Mouse (Mus musculus): ENCODE results near the gene Wdr83. TPM values are rescaled to one million over a fixed set of nuclear protein-coding genes. Genes with fewer than 3 reads are reported as not detected.
A peak's percentile ranks its signal among the peaks of the same experiment; 100 is the strongest.
"Not testable (repeated sequence)": the region's sequence is repeated elsewhere in the genome, so short reads cannot be mapped to it uniquely, and the experiment has no call there.

Gene Wdr83
- polyA plus RNA-seq, 1 experiment, result 56.3 TPM

DNA sequence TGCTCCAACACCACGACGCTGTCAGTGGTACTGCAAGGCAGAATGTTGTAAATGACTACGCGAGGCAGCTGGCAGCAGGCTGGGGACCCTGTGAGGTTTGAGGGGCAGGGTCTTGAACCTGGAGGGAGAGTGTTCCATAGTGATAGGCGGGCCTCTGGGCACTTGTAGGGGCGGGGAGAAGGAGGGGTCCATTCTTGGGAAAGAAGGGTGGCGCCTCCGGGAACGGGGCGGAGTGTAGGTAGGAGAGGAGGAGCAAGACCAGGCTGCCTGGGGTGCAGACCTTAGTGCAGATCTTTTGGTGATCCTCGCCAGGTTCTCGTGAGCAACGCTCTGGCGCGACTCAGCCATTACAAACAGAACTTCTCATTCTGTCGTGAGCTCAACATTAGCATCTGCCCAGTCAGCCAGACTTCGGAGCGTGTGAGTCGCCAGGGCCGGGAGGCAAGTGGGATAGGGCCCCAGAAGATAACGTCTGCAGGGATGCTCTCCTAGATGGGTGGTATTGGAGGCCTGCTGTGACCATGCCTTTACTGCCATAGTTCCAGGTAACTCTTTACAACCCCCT is 10.5 kb upstream of the Wdr83 start:
- TF ChIP-seq CTCF (IDR thresholded peaks at IDR 0.05; ENCODE audit: borderline replicate concordance, control insufficient read depth, extremely low read depth, insufficient read depth, low read length, poor library complexity) (no peak), POLR2A (IDR thresholded peaks at IDR 0.05; ENCODE audit: control insufficient read depth, extremely low read depth, insufficient read depth, low read length, poor library complexity) (no peak)
- Histone ChIP-seq H3K4me3 (ENCODE audit: control insufficient read depth, insufficient read depth, low read length) (no peak overlapping the region), H3K27ac (ENCODE audit: control insufficient read depth, insufficient read depth, low read length) (no peak overlapping the region), H3K36me3 (ENCODE audit: control insufficient read depth, insufficient read depth, low read length) (peaks cover 62% of the 10 kb centered on the region), H3K27me3 (ENCODE audit: control insufficient read depth, insufficient read depth, low read length) (no peaks in the 10 kb centered on the region), H3K4me1 (replicated peaks; ENCODE audit: control insufficient read depth, insufficient read depth, low read length) (no peaks in the 10 kb centered on the region)
- 95% methylated on average over 21 of the region's 21 CpGs for WGBS
- DNase-seq, result no peak

- Histone ChIP-seq H3K4me3 (ENCODE audit: control insufficient read depth, insufficient read depth, low read length) (no peak overlapping the region), H3K4me1 (replicated peaks; ENCODE audit: control insufficient read depth, insufficient read depth, low read length) (no peaks in the 10 kb centered on the region), H3K27me3 (ENCODE audit: control insufficient read depth, insufficient read depth, low read length) (no peaks in the 10 kb centered on the region), H3K27ac (ENCODE audit: control insufficient read depth, insufficient read depth, low read length) (no peak overlapping the region), H3K36me3 (ENCODE audit: control insufficient read depth, insufficient read depth, low read length) (peaks cover 57% of the 10 kb centered on the region)
- TF ChIP-seq CTCF (IDR thresholded peaks at IDR 0.05; ENCODE audit: borderline replicate concordance, control insufficient read depth, extremely low read depth, insufficient read depth, low read length, poor library complexity) (no peak), POLR2A (IDR thresholded peaks at IDR 0.05; ENCODE audit: control insufficient read depth, extremely low read depth, insufficient read depth, low read length, poor library complexity) (no peak)
- DNase-seq, result no peak
- 95% methylated on average over 11 of the region's 11 CpGs for WGBS
Measured at GRCm38 (mm10) chr8:85090856-85091255, 9.8 kb upstream of the Wdr83 start.

DNA sequence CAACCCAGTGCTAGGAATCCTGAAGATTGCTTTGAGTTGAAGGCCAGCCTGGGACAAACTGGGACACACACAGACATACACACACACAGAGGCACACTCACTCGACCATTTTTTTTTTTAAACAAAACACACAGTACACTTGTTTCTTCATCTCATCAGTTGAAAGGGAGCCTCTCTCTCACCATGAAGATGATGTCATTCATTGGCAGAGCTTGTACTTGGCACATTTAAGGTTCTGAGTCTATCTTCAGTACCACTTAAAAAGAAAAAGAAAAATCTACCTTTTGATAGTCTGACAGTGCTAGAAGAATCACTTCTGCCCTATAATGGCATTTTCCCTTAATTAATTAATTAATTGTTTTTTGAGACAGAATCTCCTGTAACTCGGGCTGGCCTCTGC is 7.7 kb upstream of the Wdr83 start:
- TF ChIP-seq POLR2A (IDR thresholded peaks at IDR 0.05; ENCODE audit: control insufficient read depth, extremely low read depth, insufficient read depth, low read length, poor library complexity) (no peak), CTCF (IDR thresholded peaks at IDR 0.05; ENCODE audit: borderline replicate concordance, control insufficient read depth, extremely low read depth, insufficient read depth, low read length, poor library complexity) (no peak)
- DNase-seq, result no peak
- Histone ChIP-seq H3K4me3 (ENCODE audit: control insufficient read depth, insufficient read depth, low read length) (no peak overlapping the region), H3K36me3 (ENCODE audit: control insufficient read depth, insufficient read depth, low read length) (peaks cover 47% of the 10 kb centered on the region), H3K27ac (ENCODE audit: control insufficient read depth, insufficient read depth, low read length) (no peak overlapping the region), H3K27me3 (ENCODE audit: control insufficient read depth, insufficient read depth, low read length) (no peaks in the 10 kb centered on the region), H3K4me1 (replicated peaks; ENCODE audit: control insufficient read depth, insufficient read depth, low read length) (peaks cover 7% of the 10 kb centered on the region)
- 93% methylated on average over 2 of the region's 2 CpGs for WGBS

DNA sequence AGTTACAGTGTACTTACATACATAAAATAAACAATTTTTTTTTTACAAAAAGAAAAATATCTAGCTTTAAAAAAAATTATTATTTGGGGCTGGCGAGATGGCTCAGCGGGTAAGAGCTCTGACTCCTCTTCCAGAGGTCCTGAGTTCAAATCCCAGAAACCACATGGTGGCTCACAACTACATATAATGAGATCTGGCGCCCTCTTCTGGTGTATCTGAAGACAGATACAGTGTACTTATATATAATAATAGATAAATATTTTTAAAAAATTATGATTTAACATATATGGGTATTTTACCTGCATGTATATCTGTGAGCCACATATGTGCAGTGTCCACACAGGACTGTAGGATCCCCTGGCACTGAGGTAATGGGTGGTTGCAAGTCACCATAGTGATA is 5.1 kb upstream of the Wdr83 start:
- peaks cover 35% of the 10 kb centered on the region for H3K36me3 ChIP-seq (ENCODE audit: control insufficient read depth, insufficient read depth, low read length)
- WGBS, result 88% methylated on average over 3 of the region's 3 CpGs
- no peaks in the 10 kb centered on the region for H3K27me3 ChIP-seq (ENCODE audit: control insufficient read depth, insufficient read depth, low read length)
- H3K27ac ChIP-seq (ENCODE audit: control insufficient read depth, insufficient read depth, low read length), result no peak overlapping the region
- TF ChIP-seq POLR2A (IDR thresholded peaks at IDR 0.05; ENCODE audit: control insufficient read depth, extremely low read depth, insufficient read depth, low read length, poor library complexity), result no peak
- no peak for TF ChIP-seq CTCF (IDR thresholded peaks at IDR 0.05; ENCODE audit: borderline replicate concordance, control insufficient read depth, extremely low read depth, insufficient read depth, low read length, poor library complexity)
- no peak for DNase-seq
- no peak overlapping the region for H3K4me3 ChIP-seq (ENCODE audit: control insufficient read depth, insufficient read depth, low read length)
- peaks cover 21% of the 10 kb centered on the region for H3K4me1 ChIP-seq (replicated peaks; ENCODE audit: control insufficient read depth, insufficient read depth, low read length)

- H3K27me3 ChIP-seq (ENCODE audit: control insufficient read depth, insufficient read depth, low read length), result no peaks in the 10 kb centered on the region
- peaks cover 25% of the 10 kb centered on the region for H3K4me1 ChIP-seq (replicated peaks; ENCODE audit: control insufficient read depth, insufficient read depth, low read length)
- no peak overlapping the region for H3K27ac ChIP-seq (ENCODE audit: control insufficient read depth, insufficient read depth, low read length)
- no peak overlapping the region for H3K4me3 ChIP-seq (ENCODE audit: control insufficient read depth, insufficient read depth, low read length)
- peaks cover 28% of the 10 kb centered on the region for H3K36me3 ChIP-seq (ENCODE audit: control insufficient read depth, insufficient read depth, low read length)
- DNase-seq, result no peak
- TF ChIP-seq POLR2A (IDR thresholded peaks at IDR 0.05; ENCODE audit: control insufficient read depth, extremely low read depth, insufficient read depth, low read length, poor library complexity), result no peak
- TF ChIP-seq CTCF (IDR thresholded peaks at IDR 0.05; ENCODE audit: borderline replicate concordance, control insufficient read depth, extremely low read depth, insufficient read depth, low read length, poor library complexity), result no peak
- 48% methylated on average over 8 of the region's 8 CpGs for WGBS
Measured at GRCm38 (mm10) chr8:85084633-85085032, 3.5 kb upstream of the Wdr83 start.

DNA sequence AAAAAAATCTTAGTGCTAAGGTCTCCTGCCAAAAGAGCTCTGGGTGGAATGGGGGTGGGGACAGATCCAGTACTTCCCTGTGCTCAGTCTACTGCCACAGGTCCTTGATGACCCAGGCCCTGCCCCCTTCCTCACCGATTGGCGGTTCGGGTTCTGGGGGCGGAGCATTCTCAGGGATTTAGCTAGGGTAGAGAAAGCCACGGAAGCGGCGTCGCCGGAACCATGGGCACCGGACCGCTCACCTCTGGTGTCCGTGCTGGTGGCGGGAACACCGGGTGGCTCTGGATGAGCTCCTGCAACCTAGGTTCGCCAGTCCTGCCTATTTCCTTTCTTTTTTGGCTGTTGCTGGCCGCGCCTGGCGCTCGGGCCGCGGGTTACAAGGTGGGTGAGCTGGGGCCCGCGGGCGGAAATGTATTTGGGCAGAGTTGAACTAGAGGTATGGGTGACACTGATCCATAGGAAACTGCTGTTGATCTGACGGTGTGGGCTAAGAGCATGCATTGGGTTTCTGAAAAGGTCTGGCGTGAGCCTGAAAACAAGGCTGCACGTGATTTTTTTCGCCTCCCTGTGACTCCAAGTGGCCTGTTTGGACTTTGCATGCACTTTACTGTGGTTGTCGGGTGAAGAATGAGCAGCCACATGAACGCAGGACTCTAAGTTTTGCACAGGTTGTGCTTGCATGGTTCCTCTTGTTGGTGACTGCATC is 2.2 kb upstream of the Wdr83 start, which contains the start of gene Man2b1:
TSS of gene Man2b1 (plus strand) at position 163 of the 706 bp plus-strand sequence.
- Histone ChIP-seq H3K4me3 (ENCODE audit: control insufficient read depth, insufficient read depth, low read length) (peak within 1 kb of the TSS; percentile 90), H3K27me3 (ENCODE audit: control insufficient read depth, insufficient read depth, low read length) (no peaks in the 10 kb centered on the region), H3K27ac (ENCODE audit: control insufficient read depth, insufficient read depth, low read length) (no peak within 1 kb of the TSS), H3K36me3 (ENCODE audit: control insufficient read depth, insufficient read depth, low read length) (peaks cover 18% of the 10 kb centered on the region), H3K4me1 (replicated peaks; ENCODE audit: control insufficient read depth, insufficient read depth, low read length) (peaks cover 28% of the 10 kb centered on the region)
- under 1% methylated on average over 30 of the region's 30 CpGs for WGBS
- TF ChIP-seq POLR2A (IDR thresholded peaks at IDR 0.05; ENCODE audit: control insufficient read depth, extremely low read depth, insufficient read depth, low read length, poor library complexity), result peak; percentile 68
- TF ChIP-seq CTCF (IDR thresholded peaks at IDR 0.05; ENCODE audit: borderline replicate concordance, control insufficient read depth, extremely low read depth, insufficient read depth, low read length, poor library complexity), result 0 out of 2 replicates have a peak, but pooled peaks have one; percentile 30
- peak; percentile 87 for DNase-seq

GRCm38 (mm10) chr8:85082169-85082568 is 1.1 kb upstream of the Wdr83 start:
- DNase-seq; H3K27ac ChIP-seq (ENCODE audit: control insufficient read depth, insufficient read depth, low read length); H3K4me3 ChIP-seq (ENCODE audit: control insufficient read depth, insufficient read depth, low read length); H3K27me3 ChIP-seq (ENCODE audit: control insufficient read depth, insufficient read depth, low read length): not testable (repeated sequence)
- Histone ChIP-seq H3K36me3 (ENCODE audit: control insufficient read depth, insufficient read depth, low read length) (peaks cover 12% of the 10 kb centered on the region), H3K4me1 (replicated peaks; ENCODE audit: control insufficient read depth, insufficient read depth, low read length) (peaks cover 28% of the 10 kb centered on the region)
- 38% methylated on average over 4 of the region's 4 CpGs for WGBS

All from thymus, adult 2 months (tissue).